Mouse (Mus musculus): ENCODE measurements around the gene Dgat2. TPM values are rescaled to one million over a fixed set of nuclear protein-coding genes. Genes with fewer than 3 reads are reported as not detected.

Gene Dgat2
- total RNA-seq, 2 experiments from 2014 or later, result 68.3 to 78.0 TPM

- DNase-seq (ENCODE audit: low spot score in 2 of 2), result no peak
Observed at GRCm38 (mm10) chr7:99168756-99169155, 13.8 kb downstream of the Dgat2 start.

GRCm38 (mm10) chr7:99167939-99168338 lies 14.6 kb downstream of the Dgat2 start:
- DNase-seq (ENCODE audit: low spot score in 2 of 2), result no peak
- intact Hi-C loops (cut with DNase I), result loop anchor here (5.0 kb wide), 1 partner anchor 84 kb away; no protein-coding TSS in a partner anchor

More at GRCm38 (mm10) chr7:99168756-99169155, 13.8 kb downstream of the Dgat2 start:
- intact Hi-C loops (cut with DNase I), result loop anchor here (5.0 kb wide), 1 partner anchor 84 kb away; no protein-coding TSS in a partner anchor

- intact Hi-C loops (cut with DNase I), result loop anchor here (5.0 kb wide), 1 partner anchor 86 kb away; no protein-coding TSS in a partner anchor
- peak in 1 of 2 experiments; percentile 37 for DNase-seq (ENCODE audit: low spot score in 2 of 2)
Observed at GRCm38 (mm10) chr7:99166159-99166558, 16.4 kb downstream of the Dgat2 start.

GRCm38 (mm10) chr7:99164873-99165410 lies 17.6 kb downstream of the Dgat2 start:
- intact Hi-C loops (cut with DNase I), result loop anchor here (5.0 kb wide), 1 partner anchor 87 kb away; no protein-coding TSS in a partner anchor
- no peak for DNase-seq (ENCODE audit: low spot score in 2 of 2)

- DNase-seq (ENCODE audit: low spot score in 2 of 2), result no peak
- intact Hi-C loops (cut with DNase I), result no loop called here
Observed at GRCm38 (mm10) chr7:99162462-99162861, 20.1 kb downstream of the Dgat2 start.

GRCm38 (mm10) chr7:99161961-99162360 lies 20.6 kb downstream of the Dgat2 start:
- intact Hi-C loops (cut with DNase I), result no loop called here
- no peak for DNase-seq (ENCODE audit: low spot score in 2 of 2)

- intact Hi-C loops (cut with DNase I), result no loop called here
Observed at GRCm38 (mm10) chr7:99161529-99161928, 21.0 kb downstream of the Dgat2 start.

GRCm38 (mm10) chr7:99160995-99161394 lies 21.5 kb downstream of the Dgat2 start:
- intact Hi-C loops (cut with DNase I), result no loop called here

More at GRCm38 (mm10) chr7:99161529-99161928, 21.0 kb downstream of the Dgat2 start:
- DNase-seq (ENCODE audit: low spot score in 2 of 2), result no peak

GRCm38 (mm10) chr7:99159446-99159845 lies 23.1 kb downstream of the Dgat2 start:
- intact Hi-C loops (cut with DNase I), result no loop called here

More at GRCm38 (mm10) chr7:99160995-99161394, 21.5 kb downstream of the Dgat2 start:
- no peak for DNase-seq (ENCODE audit: low spot score in 2 of 2)

GRCm38 (mm10) chr7:99158904-99159303 lies 23.6 kb downstream of the Dgat2 start:
- intact Hi-C loops (cut with DNase I), result no loop called here
- DNase-seq (ENCODE audit: low spot score in 2 of 2), result no peak

More at GRCm38 (mm10) chr7:99159446-99159845, 23.1 kb downstream of the Dgat2 start:
- DNase-seq (ENCODE audit: low spot score in 2 of 2), result no peak

GRCm38 (mm10) chr7:99158011-99158410 lies 24.5 kb downstream of the Dgat2 start:
- intact Hi-C loops (cut with DNase I), result no loop called here
- DNase-seq (ENCODE audit: low spot score in 2 of 2), result no peak

- intact Hi-C loops (cut with DNase I), result no loop called here
- no peak for DNase-seq (ENCODE audit: low spot score in 2 of 2)
Observed at GRCm38 (mm10) chr7:99156737-99157136, 25.8 kb downstream of the Dgat2 start.

- intact Hi-C loops (cut with DNase I), result no loop called here
- DNase-seq (ENCODE audit: low spot score in 2 of 2), result no peak
Observed at GRCm38 (mm10) chr7:99155311-99156289, 26.9 kb downstream of the Dgat2 start.

GRCm38 (mm10) chr7:99154648-99155151 lies 27.8 kb downstream of the Dgat2 start:
- intact Hi-C loops (cut with DNase I), result no loop called here

GRCm38 (mm10) chr7:99153686-99154202 lies 28.8 kb downstream of the Dgat2 start:
- no peak for DNase-seq (ENCODE audit: low spot score in 2 of 2)
- intact Hi-C loops (cut with DNase I), result no loop called here

More at GRCm38 (mm10) chr7:99154648-99155151, 27.8 kb downstream of the Dgat2 start:
- DNase-seq (ENCODE audit: low spot score in 2 of 2), result no peak

GRCm38 (mm10) chr7:99152756-99153155 lies 29.8 kb downstream of the Dgat2 start:
- intact Hi-C loops (cut with DNase I), result no loop called here
- no peak for DNase-seq (ENCODE audit: low spot score in 2 of 2)

GRCm38 (mm10) chr7:99151342-99151741 lies 31.2 kb downstream of the Dgat2 start:
- intact Hi-C loops (cut with DNase I), result loop anchor here (1.0 kb wide), 1 partner anchor 44 kb away; no protein-coding TSS in a partner anchor
- DNase-seq (ENCODE audit: low spot score in 2 of 2), result peak; percentile 87 to 91

GRCm38 (mm10) chr7:99149017-99149416 lies 33.5 kb downstream of the Dgat2 start:
- no peak for DNase-seq (ENCODE audit: low spot score in 2 of 2)
- intact Hi-C loops (cut with DNase I), result no loop called here

- intact Hi-C loops (cut with DNase I), result no loop called here
- no peak for DNase-seq (ENCODE audit: low spot score in 2 of 2)
Observed at GRCm38 (mm10) chr7:99147494-99147893, 35.0 kb downstream of the Dgat2 start.

GRCm38 (mm10) chr7:99146906-99147305 lies 35.6 kb downstream of the Dgat2 start:
- DNase-seq (ENCODE audit: low spot score in 2 of 2), result no peak
- intact Hi-C loops (cut with DNase I), result no loop called here
